Mouse (Mus musculus) bone marrow, adult 2 months (tissue): Measurements from ENCODE around the gene Abhd18.

ENCODE experiments used
- CTCF ChIP-seq: fragments of 200-500 bp; IDR thresholded peaks from 2 replicates; pipeline ENCODE4 v1.5.1; 2011; ENCODE audit warnings: low read length, control low read depth; ENCODE audit not compliant: control insufficient read depth, insufficient read depth
- POLR2A ChIP-seq: fragments of 200-500 bp; IDR thresholded peaks from 2 replicates; pipeline ENCODE4 v1.6.1; 2011; ENCODE audit warnings: low read depth, mild to moderate bottlenecking, control low read depth, low read length, borderline replicate concordance; ENCODE audit not compliant: control insufficient read depth

- no peak for TF ChIP-seq CTCF
- no peak for TF ChIP-seq POLR2A
Measured at GRCm38 (mm10) chr3:40938592-40938991, 91.8 kb downstream of the Abhd18 start.
